Comparison of ENCODE assay signal across 8 mouse cellular contexts in genomic region chr15:84924781-84925315, GRCm38 (mm10). TPM values are rescaled to one million over a fixed set of nuclear protein-coding genes. Genes with fewer than 3 reads are reported as not detected.
A peak's percentile ranks its signal among the peaks of the same experiment; 100 is the strongest.
DNase-seq lines count a peak whose midpoint lies in the region; ATAC-seq and TF ChIP-seq lines count a peak whose summit lies in the region.

No protein-coding gene starts in this region.

- peaks cover 22% of the 10 kb centered on the region for H3K36me3 ChIP-seq in spleen, adult 2 months (ENCODE audit: control insufficient read depth, insufficient read depth, low read length)
- H3K36me3 ChIP-seq in heart, postnatal 0 days (replicated peaks; ENCODE audit: control insufficient read depth, insufficient read depth, low read length), result peaks cover 27% of the 10 kb centered on the region

- WGBS in spleen, adult 2 months, result 21% methylated on average over 9 of the region's 9 CpGs
- 8% methylated on average over 9 of the region's 9 CpGs for WGBS in heart, postnatal 0 days

- no peak for TF ChIP-seq CTCF in spleen, adult 2 months (IDR thresholded peaks at IDR 0.05; ENCODE audit: extremely low read depth, insufficient read depth, insufficient read length, insufficient replicate concordance)
- 0 out of 2 replicates have a peak, but pooled peaks have one; percentile 17 for TF ChIP-seq CTCF in cortical plate, adult 2 months (IDR thresholded peaks at IDR 0.05; ENCODE audit: extremely low read depth, insufficient read depth, low read length)
- peak; percentile 73 for TF ChIP-seq CTCF in heart, postnatal 0 days (IDR thresholded peaks at IDR 0.05; ENCODE audit: low read depth)

- H3K4me2 ChIP-seq in heart, postnatal 0 days (ENCODE audit: low read depth, low read length), result peak overlapping the region; percentile 85

- no peak overlapping the region for H3K27ac ChIP-seq in spleen, adult 2 months (ENCODE audit: insufficient read depth, low read length)
- no peak overlapping the region for H3K27ac ChIP-seq in cortical plate, adult 2 months (ENCODE audit: insufficient read depth, low read length)
- no peak overlapping the region for H3K27ac ChIP-seq in heart, postnatal 0 days (ENCODE audit: low read depth)

- peak overlapping the region; percentile 89; the same call in 1 of the 2 replicates for H3K9ac ChIP-seq in heart, postnatal 0 days (replicated peaks; ENCODE audit: low read depth, low read length)

- H3K4me1 ChIP-seq in spleen, adult 2 months (ENCODE audit: control insufficient read depth, insufficient read depth, insufficient read length), result peaks cover 6% of the 10 kb centered on the region
- H3K4me1 ChIP-seq in cortical plate, adult 2 months (ENCODE audit: control insufficient read depth, insufficient read depth, low read length), result peaks cover 3% of the 10 kb centered on the region; the same call in 1 of the 2 replicates
- H3K4me1 ChIP-seq in heart, postnatal 0 days (ENCODE audit: control insufficient read depth, insufficient read depth), result peaks cover 22% of the 10 kb centered on the region

- no peaks in the 10 kb centered on the region for H3K27me3 ChIP-seq in spleen, adult 2 months (ENCODE audit: control insufficient read depth, insufficient read depth, low read length)
- no peaks in the 10 kb centered on the region for H3K27me3 ChIP-seq in heart, postnatal 0 days (ENCODE audit: control insufficient read depth, insufficient read depth, low read length)

- no peak for TF ChIP-seq POLR2A in spleen, adult 2 months (IDR thresholded peaks at IDR 0.05; ENCODE audit: low read depth, low read length)
- TF ChIP-seq POLR2A in cortical plate, adult 2 months (IDR thresholded peaks at IDR 0.05; ENCODE audit: extremely low read depth, insufficient read depth, low read length), result no peak

- H3K9me3 ChIP-seq in heart, postnatal 0 days (replicated peaks; ENCODE audit: control insufficient read depth, low read length), result no peaks in the 10 kb centered on the region

- no peak for DNase-seq in spleen, adult 2 months (ENCODE audit: low read depth in 1 of 2, low spot score in 2 of 2)
- no peak for DNase-seq in spleen, postnatal 4 days (ENCODE audit: low spot score in 2 of 2)
- peak; percentile 62 for DNase-seq in heart, postnatal 0 days (ENCODE audit: low spot score)
- peak; percentile 18 for DNase-seq in liver
- DNase-seq in natural killer cell, adult 2 months (ENCODE audit: low spot score in 2 of 2), result peak; percentile 10 to 11
- DNase-seq in left cerebral cortex, adult 8-10 months (ENCODE audit: low spot score in 2 of 2), result no peak
- no peak for DNase-seq in right cerebral cortex, postnatal 14 days

- no peak for TF ChIP-seq EP300 in heart, postnatal 0 days (IDR thresholded peaks at IDR 0.05; ENCODE audit: low read depth)

- H3K4me3 ChIP-seq in spleen, adult 2 months (ENCODE audit: extremely low read depth, insufficient read depth, insufficient read length), result peak overlapping the region; percentile 30
- peak overlapping the region; percentile 62 for H3K4me3 ChIP-seq in cortical plate, adult 2 months (ENCODE audit: insufficient read depth, low read length)
- H3K4me3 ChIP-seq in heart, postnatal 0 days (ENCODE audit: low read depth, low read length), result peak overlapping the region; percentile 93

- ATAC-seq in heart, postnatal 0 days (ENCODE audit: insufficient read depth, low read depth), result no peak

RNA-seq across cellular contexts. Expression of gene Nup50, which starts 1.6 kb away (rescaled TPM):
- polyA plus RNA-seq in spleen, adult 2 months (2012; rRNA removed), result 6.4 and 7.1 TPM in 2 replicates
- 13.3 and 13.7 TPM in 2 replicates for polyA plus RNA-seq in cortical plate, adult 2 months (2012; rRNA removed)
- 11.8 and 14.6 TPM in 2 replicates for total RNA-seq in heart, postnatal 0 days (2014; rRNA removed; ENCODE audit: low replicate concordance)
- polyA plus RNA-seq in heart, postnatal 0 days (2015; fragmentation: Nextera tagmentation; extraction: Ambion mirVana), result 10.7 and 11.4 TPM in 2 replicates
- 10 to 100 TPM; 27.8 to 30.0 (median 28.9) TPM for total RNA-seq in left cerebral cortex, adult 8-10 months (2022)

RNA-seq across cellular contexts. Expression of gene Gm29666, which starts 5.0 kb away (rescaled TPM):
- 0.21 and 0.25 TPM in 2 replicates for polyA plus RNA-seq in spleen, adult 2 months (2012; rRNA removed)
- polyA plus RNA-seq in cortical plate, adult 2 months (2012; rRNA removed), result 2.1 and 2.6 TPM in 2 replicates
- 0.08 and 0.12 TPM in 2 replicates for total RNA-seq in heart, postnatal 0 days (2014; rRNA removed; ENCODE audit: low replicate concordance)
- polyA plus RNA-seq in heart, postnatal 0 days (2015; fragmentation: Nextera tagmentation; extraction: Ambion mirVana), result 0.10 and 0.16 TPM in 2 replicates
- total RNA-seq in left cerebral cortex, adult 8-10 months (2022), result 1 to 10 TPM; 1.4 to 1.8 (median 1.7) TPM

Comparison
In these comparisons a context has a peak if more than half of its experiments do, and no peak if none do; other contexts are left out.
1. DNase-seq: peak in heart, postnatal 0 days (single experiment), liver (single experiment) and natural killer cell, adult 2 months (2 of 2); none in spleen, adult 2 months (0 of 2), spleen, postnatal 4 days (0 of 2), left cerebral cortex, adult 8-10 months (0 of 2) and right cerebral cortex, postnatal 14 days (single experiment).
2. H3K4me3 ChIP-seq: peak in every context shown above with its lines; median percentile 93 in heart, postnatal 0 days; 62 in cortical plate, adult 2 months; 30 in spleen, adult 2 months.